Mouse (Mus musculus): Measurements from ENCODE around the gene Gm10073. TPM values are rescaled to one million over a fixed set of nuclear protein-coding genes. Genes with fewer than 3 reads are reported as not detected.
"Not testable (repeated sequence)": the region's sequence is repeated elsewhere in the genome, so short reads cannot be mapped to it uniquely, and the experiment has no call there.

Gene Gm10073
- total and polyA plus RNA-seq, 2 experiments from 2014 or later = 6.0 to 26.8 TPM

DNA sequence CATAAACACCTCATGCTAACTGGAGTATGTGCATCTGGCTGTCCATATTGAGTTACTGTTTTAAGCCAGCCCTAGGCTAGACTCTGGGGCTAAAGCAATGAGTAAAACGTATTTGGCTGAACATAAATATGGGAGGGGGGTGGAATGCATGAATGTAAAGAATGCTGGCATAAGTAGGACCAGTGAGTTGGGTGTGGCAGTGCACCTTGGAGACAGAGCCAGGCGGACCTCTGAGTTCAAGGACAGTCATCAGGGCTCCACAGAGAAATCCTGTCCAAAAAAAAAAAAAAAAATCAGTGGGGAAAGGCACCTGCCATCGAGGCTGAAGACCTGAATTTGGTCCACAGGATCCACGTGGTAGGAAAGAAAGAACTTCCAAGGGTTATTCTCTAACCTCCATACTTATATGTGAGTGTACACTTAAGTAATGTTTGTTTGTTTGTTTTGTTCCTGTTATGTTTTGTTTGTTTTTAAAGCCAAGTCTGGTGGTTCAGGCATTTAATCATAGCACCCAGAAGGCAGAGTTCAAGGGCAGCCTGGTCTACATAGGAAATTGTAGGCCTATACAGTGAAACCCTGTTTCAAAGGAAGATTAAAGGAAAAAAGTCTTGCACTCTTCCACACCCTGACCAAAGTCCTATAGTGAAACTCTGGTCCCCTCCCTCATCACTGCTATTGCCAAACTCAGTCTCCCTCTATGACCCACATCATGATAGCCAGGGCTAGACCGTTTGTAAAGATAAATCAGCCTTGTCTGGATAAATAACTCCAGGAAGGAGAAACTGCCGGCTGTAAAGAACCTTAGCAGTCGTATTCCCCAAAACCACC, 36.0 kb upstream of the Gm10073 start:
- no peak overlapping the region for H3K4me3 ChIP-seq (ENCODE audit: low read depth, low read length)
- H3K27ac ChIP-seq (ENCODE audit: low read depth, low read length) = no peak overlapping the region
- 74% methylated on average over 7 of the region's 7 CpGs for WGBS
- no peak overlapping the region for H3K4me2 ChIP-seq (ENCODE audit: low read depth, low read length, poor library complexity, severe bottlenecking)
- H3K27me3 ChIP-seq (ENCODE audit: insufficient read depth, low read length) = peaks cover 10% of the 10 kb centered on the region; the same call in 1 of the 2 replicates
- H3K36me3 ChIP-seq (ENCODE audit: insufficient read depth, low read length) = no peaks in the 10 kb centered on the region
- TF ChIP-seq CTCF (IDR thresholded peaks at IDR 0.05) = no peak
- ATAC-seq (ENCODE audit: low FRiP score) = no peak
- H3K9me3 ChIP-seq (ENCODE audit: low read length) = no peaks in the 10 kb centered on the region
- DNase-seq (ENCODE audit: low spot score) = no peak
- H3K4me1 ChIP-seq (ENCODE audit: insufficient read depth, low read length) = no peaks in the 10 kb centered on the region
- H3K9ac ChIP-seq (replicated peaks; ENCODE audit: low read length, poor library complexity, severe bottlenecking) = no peak overlapping the region

DNA sequence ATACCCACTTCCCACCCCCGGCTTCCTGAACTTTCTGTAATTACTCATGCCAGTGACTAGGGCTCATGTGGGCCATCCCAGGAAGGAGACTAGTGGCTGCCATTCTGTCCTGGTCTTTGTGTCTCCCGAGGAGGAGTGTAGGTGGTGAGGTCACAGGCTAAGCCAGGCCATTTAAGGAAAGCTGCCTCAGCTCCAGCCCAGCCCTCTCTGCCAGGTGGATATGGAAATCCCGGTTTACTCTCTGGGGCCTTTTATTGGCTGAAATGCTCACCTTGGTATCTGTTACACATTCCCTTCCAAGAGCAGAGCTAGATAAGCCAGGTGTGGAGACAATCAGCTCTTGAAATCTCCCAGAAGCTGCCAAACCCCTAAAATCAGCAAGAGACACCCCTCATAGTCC, 35.2 kb upstream of the Gm10073 start:
- H3K4me2 ChIP-seq (ENCODE audit: low read depth, low read length, poor library complexity, severe bottlenecking) = no peak overlapping the region
- H3K27me3 ChIP-seq (ENCODE audit: insufficient read depth, low read length) = peaks cover 18% of the 10 kb centered on the region
- DNase-seq (ENCODE audit: low spot score) = no peak
- no peak overlapping the region for H3K27ac ChIP-seq (ENCODE audit: low read depth, low read length)
- no peaks in the 10 kb centered on the region for H3K36me3 ChIP-seq (ENCODE audit: insufficient read depth, low read length)
- peaks cover 6% of the 10 kb centered on the region; the same call in 1 of the 2 replicates for H3K4me1 ChIP-seq (ENCODE audit: insufficient read depth, low read length)
- WGBS = 76% methylated on average over 3 of the region's 3 CpGs
- H3K4me3 ChIP-seq (ENCODE audit: low read depth, low read length) = no peak overlapping the region
- no peak for ATAC-seq (ENCODE audit: low FRiP score)
- no peak for TF ChIP-seq CTCF (IDR thresholded peaks at IDR 0.05)
- H3K9ac ChIP-seq (replicated peaks; ENCODE audit: low read length, poor library complexity, severe bottlenecking) = no peak overlapping the region
- no peaks in the 10 kb centered on the region for H3K9me3 ChIP-seq (ENCODE audit: low read length)

GRCm38 (mm10) chr8:106607783-106608182, 34.5 kb upstream of the Gm10073 start:
- 91% methylated on average over 4 of the region's 4 CpGs for WGBS
- H3K9me3 ChIP-seq (ENCODE audit: low read length); H3K4me3 ChIP-seq (ENCODE audit: low read depth, low read length); H3K9ac ChIP-seq (replicated peaks; ENCODE audit: low read length, poor library complexity, severe bottlenecking); H3K27ac ChIP-seq (ENCODE audit: low read depth, low read length); ATAC-seq (ENCODE audit: low FRiP score); H3K36me3 ChIP-seq (ENCODE audit: insufficient read depth, low read length); H3K4me2 ChIP-seq (ENCODE audit: low read depth, low read length, poor library complexity, severe bottlenecking); H3K4me1 ChIP-seq (ENCODE audit: insufficient read depth, low read length); DNase-seq (ENCODE audit: low spot score): not testable (repeated sequence)
- peaks cover 22% of the 10 kb centered on the region for H3K27me3 ChIP-seq (ENCODE audit: insufficient read depth, low read length)

- H3K4me2 ChIP-seq (ENCODE audit: low read depth, low read length, poor library complexity, severe bottlenecking) = no peak overlapping the region
These were observed 33.4 kb upstream of the Gm10073 start for GRCm38 (mm10) chr8:106606601-106607145.

GRCm38 (mm10) chr8:106606121-106606520, 32.9 kb upstream of the Gm10073 start:
- WGBS = 68% methylated on average over 4 of the region's 4 CpGs
- H3K27me3 ChIP-seq (ENCODE audit: insufficient read depth, low read length) = peaks cover 33% of the 10 kb centered on the region
- no peak overlapping the region for H3K4me3 ChIP-seq (ENCODE audit: low read depth, low read length)
- no peak overlapping the region for H3K27ac ChIP-seq (ENCODE audit: low read depth, low read length)
- H3K4me2 ChIP-seq (ENCODE audit: low read depth, low read length, poor library complexity, severe bottlenecking) = no peak overlapping the region
- TF ChIP-seq CTCF (IDR thresholded peaks at IDR 0.05) = no peak
- no peak overlapping the region for H3K9ac ChIP-seq (replicated peaks; ENCODE audit: low read length, poor library complexity, severe bottlenecking)
- H3K4me1 ChIP-seq (ENCODE audit: insufficient read depth, low read length) = peaks cover 6% of the 10 kb centered on the region; the same call in 1 of the 2 replicates
- no peaks in the 10 kb centered on the region for H3K36me3 ChIP-seq (ENCODE audit: insufficient read depth, low read length)
- DNase-seq (ENCODE audit: low spot score) (no peak), ATAC-seq (ENCODE audit: low FRiP score) (no peak)
- no peaks in the 10 kb centered on the region for H3K9me3 ChIP-seq (ENCODE audit: low read length)

More at GRCm38 (mm10) chr8:106606601-106607145, 33.4 kb upstream of the Gm10073 start:
- Histone ChIP-seq H3K9me3 (ENCODE audit: low read length) (no peaks in the 10 kb centered on the region), H3K36me3 (ENCODE audit: insufficient read depth, low read length) (no peaks in the 10 kb centered on the region), H3K4me1 (ENCODE audit: insufficient read depth, low read length) (peaks cover 6% of the 10 kb centered on the region; the same call in 1 of the 2 replicates), H3K27me3 (ENCODE audit: insufficient read depth, low read length) (peaks cover 33% of the 10 kb centered on the region), H3K4me3 (ENCODE audit: low read depth, low read length) (no peak overlapping the region), H3K27ac (ENCODE audit: low read depth, low read length) (no peak overlapping the region), H3K9ac (replicated peaks; ENCODE audit: low read length, poor library complexity, severe bottlenecking) (no peak overlapping the region)
- ATAC-seq (ENCODE audit: low FRiP score) (no peak), DNase-seq (ENCODE audit: low spot score) (no peak)
- TF ChIP-seq CTCF (IDR thresholded peaks at IDR 0.05) = no peak
- WGBS = 38% methylated on average over 15 of the region's 15 CpGs

- Histone ChIP-seq H3K4me1 (ENCODE audit: insufficient read depth, low read length) (peaks cover 6% of the 10 kb centered on the region; the same call in 1 of the 2 replicates), H3K4me3 (ENCODE audit: low read depth, low read length) (no peak overlapping the region), H3K9me3 (ENCODE audit: low read length) (no peaks in the 10 kb centered on the region), H3K27me3 (ENCODE audit: insufficient read depth, low read length) (peaks cover 33% of the 10 kb centered on the region), H3K36me3 (ENCODE audit: insufficient read depth, low read length) (no peaks in the 10 kb centered on the region), H3K9ac (replicated peaks; ENCODE audit: low read length, poor library complexity, severe bottlenecking) (no peak overlapping the region), H3K4me2 (ENCODE audit: low read depth, low read length, poor library complexity, severe bottlenecking) (no peak overlapping the region), H3K27ac (ENCODE audit: low read depth, low read length) (no peak overlapping the region)
- ATAC-seq (ENCODE audit: low FRiP score) = no peak
- no peak for DNase-seq (ENCODE audit: low spot score)
- no peak for TF ChIP-seq CTCF (IDR thresholded peaks at IDR 0.05)
- 81% methylated on average over 7 of the region's 7 CpGs for WGBS
These were observed 32.4 kb upstream of the Gm10073 start for GRCm38 (mm10) chr8:106605657-106606056.

Measured in midbrain, postnatal 0 days (tissue).